Mouse (Mus musculus): Measurements from ENCODE around the gene Nav1. TPM values are rescaled to one million over a fixed set of nuclear protein-coding genes. Genes with fewer than 3 reads are reported as not detected.

Nav1 gene
- polyA plus RNA-seq, 1 experiment from 2014 or later = 18.0 TPM

DNA sequence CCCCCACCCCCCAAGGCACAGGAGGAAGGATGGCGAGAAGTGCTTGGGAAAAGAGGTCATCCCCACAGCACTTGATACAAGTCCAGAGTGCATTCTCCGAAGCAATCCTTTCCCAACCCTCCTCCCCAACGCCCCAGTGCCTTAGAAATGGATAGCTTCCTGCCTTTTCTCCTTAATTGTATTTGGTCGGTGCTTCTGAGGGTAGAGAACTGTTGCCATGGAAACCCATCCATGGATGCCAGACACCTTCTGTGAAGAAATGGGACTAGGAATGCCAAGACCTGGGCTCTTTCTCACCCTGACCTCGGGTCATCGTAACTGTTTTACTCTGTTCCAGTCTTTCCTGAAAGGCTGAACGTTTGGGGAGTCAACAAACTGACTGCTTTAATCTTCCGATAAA lies 26.1 kb downstream of the Nav1 start:
- 31% methylated on average over 8 of the region's 8 CpGs for whole genome bisulfite sequencing
- Histone ChIP-seq H3K9me3 (ENCODE audit: control insufficient read depth, low read length) (no peaks in the 10 kb centered on the region), H3K27ac (replicated peaks; ENCODE audit: low read depth, low read length) (no peak overlapping the region), H3K4me2 (ENCODE audit: low read depth, low read length) (no peak overlapping the region), H3K27me3 (replicated peaks; ENCODE audit: control insufficient read depth, insufficient read depth, low read length) (peaks cover 3% of the 10 kb centered on the region), H3K4me1 (ENCODE audit: control insufficient read depth, insufficient read depth, low read length) (peaks cover 69% of the 10 kb centered on the region), H3K36me3 (ENCODE audit: control insufficient read depth, insufficient read depth, low read length) (no peaks in the 10 kb centered on the region), H3K4me3 (ENCODE audit: low read depth, low read length) (no peak overlapping the region), H3K9ac (ENCODE audit: low read depth, low read length) (no peak overlapping the region)
- no peak for DNase-seq (ENCODE audit: low spot score)
- ATAC-seq (ENCODE audit: low read depth) = no peak

GRCm38 (mm10) chr1:135579111-135579510 lies 28.0 kb downstream of the Nav1 start:
- Histone ChIP-seq H3K4me3 (ENCODE audit: low read depth, low read length) (no peak overlapping the region), H3K9me3 (ENCODE audit: control insufficient read depth, low read length) (no peaks in the 10 kb centered on the region), H3K27me3 (replicated peaks; ENCODE audit: control insufficient read depth, insufficient read depth, low read length) (no peaks in the 10 kb centered on the region), H3K27ac (replicated peaks; ENCODE audit: low read depth, low read length) (peak overlapping the region; percentile 4; the same call in 1 of the 2 replicates), H3K36me3 (ENCODE audit: control insufficient read depth, insufficient read depth, low read length) (no peaks in the 10 kb centered on the region), H3K9ac (ENCODE audit: low read depth, low read length) (no peak overlapping the region), H3K4me1 (ENCODE audit: control insufficient read depth, insufficient read depth, low read length) (peaks cover 60% of the 10 kb centered on the region), H3K4me2 (ENCODE audit: low read depth, low read length) (0 out of 2 replicates have a peak overlapping the region, but pooled peaks have one; percentile 13)
- DNase-seq (ENCODE audit: low spot score) = peak; percentile 56
- ATAC-seq (ENCODE audit: low read depth) = no peak
- WGBS = 31% methylated on average over 3 of the region's 3 CpGs

DNA sequence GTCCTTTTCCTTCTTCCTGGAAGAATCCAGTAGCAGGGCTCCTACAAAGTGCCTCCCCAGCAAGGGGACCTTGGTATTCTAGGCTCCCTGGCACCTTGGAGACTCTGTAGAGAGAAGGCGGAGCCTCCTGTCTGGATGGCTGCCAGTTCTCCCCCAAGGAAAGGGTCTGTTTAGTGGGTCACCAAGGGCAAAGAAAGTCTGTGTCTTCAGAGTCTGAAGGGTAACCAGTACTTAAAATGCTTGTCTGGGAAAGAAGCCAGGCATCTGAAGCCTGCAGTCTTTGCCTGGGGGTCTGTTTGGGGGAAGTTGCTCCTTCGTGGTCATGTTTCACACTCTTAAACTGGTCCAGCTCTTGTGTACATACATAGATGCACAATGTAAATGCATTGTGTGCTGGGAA lies 29.3 kb downstream of the Nav1 start:
- no peak for ATAC-seq (ENCODE audit: low read depth)
- WGBS = 24% methylated on average over 2 of the region's 2 CpGs
- no peak overlapping the region for H3K4me3 ChIP-seq (ENCODE audit: low read depth, low read length)
- 0 out of 2 replicates have a peak overlapping the region, but pooled peaks have one; percentile 17 for H3K27ac ChIP-seq (replicated peaks; ENCODE audit: low read depth, low read length)
- no peak overlapping the region for H3K9ac ChIP-seq (ENCODE audit: low read depth, low read length)
- peak; percentile 83 for DNase-seq (ENCODE audit: low spot score)
- no peaks in the 10 kb centered on the region for H3K36me3 ChIP-seq (ENCODE audit: control insufficient read depth, insufficient read depth, low read length)
- H3K9me3 ChIP-seq (ENCODE audit: control insufficient read depth, low read length) = no peaks in the 10 kb centered on the region
- H3K4me2 ChIP-seq (ENCODE audit: low read depth, low read length) = no peak overlapping the region
- peaks cover 57% of the 10 kb centered on the region for H3K4me1 ChIP-seq (ENCODE audit: control insufficient read depth, insufficient read depth, low read length)
- no peaks in the 10 kb centered on the region for H3K27me3 ChIP-seq (replicated peaks; ENCODE audit: control insufficient read depth, insufficient read depth, low read length)

- Histone ChIP-seq H3K4me3 (ENCODE audit: low read depth, low read length) (no peak overlapping the region), H3K27ac (replicated peaks; ENCODE audit: low read depth, low read length) (no peak overlapping the region), H3K4me1 (ENCODE audit: control insufficient read depth, insufficient read depth, low read length) (peaks cover 42% of the 10 kb centered on the region), H3K9me3 (ENCODE audit: control insufficient read depth, low read length) (no peaks in the 10 kb centered on the region), H3K4me2 (ENCODE audit: low read depth, low read length) (no peak overlapping the region), H3K9ac (ENCODE audit: low read depth, low read length) (no peak overlapping the region), H3K27me3 (replicated peaks; ENCODE audit: control insufficient read depth, insufficient read depth, low read length) (no peaks in the 10 kb centered on the region), H3K36me3 (ENCODE audit: control insufficient read depth, insufficient read depth, low read length) (0 out of 2 replicates have a peak, but pooled peaks cover 3% of the 10 kb centered on the region)
- DNase-seq (ENCODE audit: low spot score) = no peak
- 95% methylated on average over 1 of the region's 1 CpGs for WGBS
- ATAC-seq (ENCODE audit: low read depth) = no peak
Observed at GRCm38 (mm10) chr1:135575393-135575792, 31.7 kb downstream of the Nav1 start.

GRCm38 (mm10) chr1:135574451-135575208 lies 32.5 kb downstream of the Nav1 start:
- H3K4me3 ChIP-seq (ENCODE audit: low read depth, low read length) = no peak overlapping the region
- DNase-seq (ENCODE audit: low spot score) (peak; percentile 70), ATAC-seq (ENCODE audit: low read depth) (peak; percentile 5; the same call in 1 of the 2 replicates)
- no peak overlapping the region for H3K4me2 ChIP-seq (ENCODE audit: low read depth, low read length)
- no peaks in the 10 kb centered on the region for H3K27me3 ChIP-seq (replicated peaks; ENCODE audit: control insufficient read depth, insufficient read depth, low read length)
- H3K9ac ChIP-seq (ENCODE audit: low read depth, low read length) = no peak overlapping the region
- H3K4me1 ChIP-seq (ENCODE audit: control insufficient read depth, insufficient read depth, low read length) = peaks cover 34% of the 10 kb centered on the region
- H3K9me3 ChIP-seq (ENCODE audit: control insufficient read depth, low read length) = no peaks in the 10 kb centered on the region
- H3K36me3 ChIP-seq (ENCODE audit: control insufficient read depth, insufficient read depth, low read length) = 0 out of 2 replicates have a peak, but pooled peaks cover 3% of the 10 kb centered on the region
- H3K27ac ChIP-seq (replicated peaks; ENCODE audit: low read depth, low read length) = no peak overlapping the region
- 57% methylated on average over 4 of the region's 4 CpGs for whole genome bisulfite sequencing

- H3K9me3 ChIP-seq (ENCODE audit: control insufficient read depth, low read length) = no peaks in the 10 kb centered on the region
- no peak overlapping the region for H3K4me2 ChIP-seq (ENCODE audit: low read depth, low read length)
- 0 out of 2 replicates have a peak, but pooled peaks cover 3% of the 10 kb centered on the region for H3K36me3 ChIP-seq (ENCODE audit: control insufficient read depth, insufficient read depth, low read length)
- H3K4me1 ChIP-seq (ENCODE audit: control insufficient read depth, insufficient read depth, low read length) = peaks cover 13% of the 10 kb centered on the region
- no peak overlapping the region for H3K9ac ChIP-seq (ENCODE audit: low read depth, low read length)
- no peak for DNase-seq (ENCODE audit: low spot score)
- no peak overlapping the region for H3K27ac ChIP-seq (replicated peaks; ENCODE audit: low read depth, low read length)
- WGBS = 32% methylated on average over 4 of the region's 4 CpGs
- no peak overlapping the region for H3K4me3 ChIP-seq (ENCODE audit: low read depth, low read length)
- peak; percentile 44 for ATAC-seq (ENCODE audit: low read depth)
- H3K27me3 ChIP-seq (replicated peaks; ENCODE audit: control insufficient read depth, insufficient read depth, low read length) = no peaks in the 10 kb centered on the region
Observed at GRCm38 (mm10) chr1:135572139-135572892, 34.8 kb downstream of the Nav1 start.

DNA sequence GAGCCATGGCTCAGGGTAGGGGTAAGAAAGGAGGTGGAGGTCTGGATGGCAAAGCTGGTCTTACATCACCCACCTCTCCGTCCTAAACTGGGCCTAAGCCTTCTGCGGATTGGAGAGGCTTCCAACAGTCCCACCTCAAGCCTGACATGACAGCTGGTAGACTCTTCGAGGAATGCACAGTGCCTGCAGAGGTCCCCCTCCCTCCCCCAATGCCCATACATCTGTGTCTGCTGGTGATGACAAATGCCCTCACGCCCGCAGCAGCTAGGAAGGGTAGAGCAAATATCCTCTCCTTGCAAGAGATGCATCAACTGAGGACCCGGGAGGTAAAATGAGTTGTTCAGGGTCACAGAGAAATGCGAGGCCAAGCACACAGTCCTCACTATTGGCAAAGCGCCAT lies 39.0 kb downstream of the Nav1 start:
- H3K4me2 ChIP-seq (ENCODE audit: low read depth, low read length) = no peak overlapping the region
- no peaks in the 10 kb centered on the region for H3K27me3 ChIP-seq (replicated peaks; ENCODE audit: control insufficient read depth, insufficient read depth, low read length)
- no peak overlapping the region for H3K9ac ChIP-seq (ENCODE audit: low read depth, low read length)
- ATAC-seq (ENCODE audit: low read depth) (no peak), DNase-seq (ENCODE audit: low spot score) (no peak)
- H3K36me3 ChIP-seq (ENCODE audit: control insufficient read depth, insufficient read depth, low read length) = 0 out of 2 replicates have a peak, but pooled peaks cover 3% of the 10 kb centered on the region
- peaks cover 31% of the 10 kb centered on the region for H3K4me1 ChIP-seq (ENCODE audit: control insufficient read depth, insufficient read depth, low read length)
- H3K4me3 ChIP-seq (ENCODE audit: low read depth, low read length) = no peak overlapping the region
- H3K27ac ChIP-seq (replicated peaks; ENCODE audit: low read depth, low read length) = no peak overlapping the region
- 73% methylated on average over 8 of the region's 8 CpGs for WGBS
- H3K9me3 ChIP-seq (ENCODE audit: control insufficient read depth, low read length) = no peaks in the 10 kb centered on the region

- H3K27ac ChIP-seq (replicated peaks; ENCODE audit: low read depth, low read length) = no peak overlapping the region
- WGBS = 82% methylated on average over 7 of the region's 7 CpGs
- no peaks in the 10 kb centered on the region for H3K27me3 ChIP-seq (replicated peaks; ENCODE audit: control insufficient read depth, insufficient read depth, low read length)
- peaks cover 30% of the 10 kb centered on the region for H3K4me1 ChIP-seq (ENCODE audit: control insufficient read depth, insufficient read depth, low read length)
- H3K9me3 ChIP-seq (ENCODE audit: control insufficient read depth, low read length) = no peaks in the 10 kb centered on the region
- no peak for ATAC-seq (ENCODE audit: low read depth)
- H3K9ac ChIP-seq (ENCODE audit: low read depth, low read length) = no peak overlapping the region
- H3K4me3 ChIP-seq (ENCODE audit: low read depth, low read length) = no peak overlapping the region
- no peak overlapping the region for H3K4me2 ChIP-seq (ENCODE audit: low read depth, low read length)
- H3K36me3 ChIP-seq (ENCODE audit: control insufficient read depth, insufficient read depth, low read length) = 0 out of 2 replicates have a peak, but pooled peaks cover 3% of the 10 kb centered on the region
- no peak for DNase-seq (ENCODE audit: low spot score)
Observed at GRCm38 (mm10) chr1:135566611-135567010, 40.5 kb downstream of the Nav1 start.
